Mouse (Mus musculus): Measurements from ENCODE around the gene Ccser1. TPM values are rescaled to one million over a fixed set of nuclear protein-coding genes. Genes with fewer than 3 reads are reported as not detected.

Ccser1 gene
- polyA plus RNA-seq, 1 experiment from 2014 or later, result 3.8 TPM

DNA sequence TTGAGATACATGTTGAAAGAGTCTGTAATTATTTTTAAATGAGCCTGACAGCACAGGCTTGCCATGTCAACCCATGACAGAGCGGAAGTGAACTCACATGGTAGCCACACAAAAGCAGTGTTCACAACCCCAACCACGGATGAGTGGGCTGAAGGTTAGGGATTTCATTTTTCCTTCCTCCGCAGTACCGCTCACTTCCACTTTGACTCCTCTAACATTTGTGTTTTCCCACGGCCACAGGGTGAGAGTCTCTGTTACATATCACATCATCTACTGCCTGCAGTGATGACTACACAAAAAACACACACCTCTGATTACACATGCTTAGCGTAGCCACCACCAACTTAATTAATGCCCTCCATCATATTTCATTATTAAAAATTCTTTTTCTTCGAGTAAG lies 120.9 kb downstream of the Ccser1 start:
- WGBS, result 62% methylated on average over 7 of the region's 7 CpGs
- no peak for ATAC-seq
- no peak overlapping the region for H3K4me2 ChIP-seq (ENCODE audit: low read depth, low read length)
- no peaks in the 10 kb centered on the region for H3K27me3 ChIP-seq (replicated peaks; ENCODE audit: control insufficient read depth, insufficient read depth, low read length)
- no peak overlapping the region for H3K9ac ChIP-seq (ENCODE audit: low read depth, low read length)
- H3K9me3 ChIP-seq (ENCODE audit: control insufficient read depth, low read length), result no peaks in the 10 kb centered on the region
- no peak overlapping the region for H3K27ac ChIP-seq (ENCODE audit: low read length)
- H3K36me3 ChIP-seq (ENCODE audit: control insufficient read depth, insufficient read depth, low read length), result no peaks in the 10 kb centered on the region
- H3K4me3 ChIP-seq (ENCODE audit: low read length), result no peak overlapping the region
- H3K4me1 ChIP-seq (ENCODE audit: control insufficient read depth, insufficient read depth, low read length), result no peaks in the 10 kb centered on the region

GRCm38 (mm10) chr6:61301631-61302030 lies 121.5 kb downstream of the Ccser1 start:
- Histone ChIP-seq H3K27me3 (replicated peaks; ENCODE audit: control insufficient read depth, insufficient read depth, low read length) (no peaks in the 10 kb centered on the region), H3K4me1 (ENCODE audit: control insufficient read depth, insufficient read depth, low read length) (no peaks in the 10 kb centered on the region), H3K4me3 (ENCODE audit: low read length) (no peak overlapping the region), H3K27ac (ENCODE audit: low read length) (no peak overlapping the region), H3K36me3 (ENCODE audit: control insufficient read depth, insufficient read depth, low read length) (no peaks in the 10 kb centered on the region), H3K9me3 (ENCODE audit: control insufficient read depth, low read length) (no peaks in the 10 kb centered on the region), H3K4me2 (ENCODE audit: low read depth, low read length) (no peak overlapping the region), H3K9ac (ENCODE audit: low read depth, low read length) (no peak overlapping the region)
- WGBS, result 26% methylated on average over 2 of the region's 2 CpGs
- ATAC-seq, result no peak

- H3K27ac ChIP-seq (ENCODE audit: low read length), result no peak overlapping the region
- WGBS, result 85% methylated on average over 18 of the region's 18 CpGs
- H3K4me2 ChIP-seq (ENCODE audit: low read depth, low read length), result no peak overlapping the region
- H3K9me3 ChIP-seq (ENCODE audit: control insufficient read depth, low read length), result no peaks in the 10 kb centered on the region
- no peaks in the 10 kb centered on the region for H3K27me3 ChIP-seq (replicated peaks; ENCODE audit: control insufficient read depth, insufficient read depth, low read length)
- H3K9ac ChIP-seq (ENCODE audit: low read depth, low read length), result no peak overlapping the region
- no peak for ATAC-seq
- H3K4me3 ChIP-seq (ENCODE audit: low read length), result no peak overlapping the region
- H3K4me1 ChIP-seq (ENCODE audit: control insufficient read depth, insufficient read depth, low read length), result no peaks in the 10 kb centered on the region
- H3K36me3 ChIP-seq (ENCODE audit: control insufficient read depth, insufficient read depth, low read length), result peaks cover 5% of the 10 kb centered on the region; the same call in 1 of the 2 replicates
Measured at GRCm38 (mm10) chr6:61311324-61312091, 131.4 kb downstream of the Ccser1 start.

DNA sequence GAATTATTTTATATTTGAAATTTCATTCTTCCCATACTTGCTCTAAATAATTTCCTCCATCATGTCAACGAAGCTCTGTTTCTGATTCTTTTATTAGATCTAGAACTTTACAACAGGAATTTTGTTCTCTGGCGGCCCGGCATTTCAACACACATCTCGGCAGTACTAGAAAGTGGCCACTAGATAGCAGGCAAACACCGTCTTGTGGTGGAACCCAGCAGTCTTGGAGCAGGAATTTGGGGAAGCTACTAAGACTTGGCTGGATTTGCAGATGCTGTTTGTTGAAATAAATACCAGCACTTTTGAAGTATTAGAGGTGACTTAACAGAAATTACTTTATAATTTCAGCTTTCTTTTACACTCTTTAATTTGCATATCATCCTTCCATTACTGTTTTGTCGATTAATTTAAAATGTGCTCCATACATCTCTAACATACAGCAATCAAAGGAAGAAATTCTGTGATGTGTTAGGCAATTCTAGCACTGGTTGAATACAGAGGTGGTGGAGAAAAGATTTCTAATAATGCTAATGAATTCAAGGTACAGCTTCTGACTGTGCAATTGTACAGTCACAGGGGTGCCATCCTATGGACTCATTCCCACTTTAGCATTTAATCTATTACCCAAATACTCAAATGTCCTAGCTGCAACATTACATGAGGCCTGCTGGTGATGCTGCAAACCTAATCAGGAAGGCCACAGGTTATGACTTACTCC lies 135.9 kb downstream of the Ccser1 start:
- Histone ChIP-seq H3K4me1 (ENCODE audit: control insufficient read depth, insufficient read depth, low read length) (no peaks in the 10 kb centered on the region), H3K4me2 (ENCODE audit: low read depth, low read length) (no peak overlapping the region), H3K27ac (ENCODE audit: low read length) (no peak overlapping the region), H3K9me3 (ENCODE audit: control insufficient read depth, low read length) (no peaks in the 10 kb centered on the region), H3K27me3 (replicated peaks; ENCODE audit: control insufficient read depth, insufficient read depth, low read length) (no peaks in the 10 kb centered on the region), H3K9ac (ENCODE audit: low read depth, low read length) (no peak overlapping the region), H3K36me3 (ENCODE audit: control insufficient read depth, insufficient read depth, low read length) (peaks cover 3% of the 10 kb centered on the region; the same call in 1 of the 2 replicates), H3K4me3 (ENCODE audit: low read length) (no peak overlapping the region)
- ATAC-seq, result peak; percentile 63; the same call in 1 of the 2 replicates
- 27% methylated on average over 6 of the region's 6 CpGs for WGBS

DNA sequence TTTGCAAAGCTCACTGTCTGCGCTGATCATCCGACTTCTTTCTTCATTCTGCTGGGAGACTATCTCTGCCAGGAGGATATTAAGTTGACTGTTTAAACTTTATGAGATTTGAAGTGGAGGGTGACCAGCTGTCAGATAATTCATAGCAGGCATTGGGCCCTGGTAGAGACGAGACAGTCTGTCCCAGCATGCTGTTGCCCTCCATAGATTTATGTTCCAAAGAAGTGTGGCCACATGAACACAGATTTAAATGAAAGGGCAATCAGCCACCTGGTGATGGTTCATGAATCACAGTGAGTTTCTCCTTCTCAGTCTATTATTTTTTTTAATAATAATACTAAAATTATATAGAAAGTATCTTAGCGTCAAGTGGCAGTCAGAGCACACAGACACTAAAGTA lies 140.7 kb downstream of the Ccser1 start:
- Histone ChIP-seq H3K27me3 (replicated peaks; ENCODE audit: control insufficient read depth, insufficient read depth, low read length) (no peaks in the 10 kb centered on the region), H3K9me3 (ENCODE audit: control insufficient read depth, low read length) (no peaks in the 10 kb centered on the region), H3K27ac (ENCODE audit: low read length) (no peak overlapping the region), H3K36me3 (ENCODE audit: control insufficient read depth, insufficient read depth, low read length) (no peaks in the 10 kb centered on the region), H3K4me1 (ENCODE audit: control insufficient read depth, insufficient read depth, low read length) (no peaks in the 10 kb centered on the region), H3K9ac (ENCODE audit: low read depth, low read length) (no peak overlapping the region), H3K4me2 (ENCODE audit: low read depth, low read length) (no peak overlapping the region), H3K4me3 (ENCODE audit: low read length) (no peak overlapping the region)
- 62% methylated on average over 4 of the region's 4 CpGs for WGBS
- ATAC-seq, result no peak

- Histone ChIP-seq H3K27me3 (replicated peaks; ENCODE audit: control insufficient read depth, insufficient read depth, low read length) (no peaks in the 10 kb centered on the region), H3K4me2 (ENCODE audit: low read depth, low read length) (no peak overlapping the region), H3K9ac (ENCODE audit: low read depth, low read length) (no peak overlapping the region), H3K36me3 (ENCODE audit: control insufficient read depth, insufficient read depth, low read length) (no peaks in the 10 kb centered on the region), H3K4me1 (ENCODE audit: control insufficient read depth, insufficient read depth, low read length) (no peaks in the 10 kb centered on the region), H3K4me3 (ENCODE audit: low read length) (no peak overlapping the region), H3K27ac (ENCODE audit: low read length) (no peak overlapping the region), H3K9me3 (ENCODE audit: control insufficient read depth, low read length) (no peaks in the 10 kb centered on the region)
- 81% methylated on average over 6 of the region's 6 CpGs for WGBS
- ATAC-seq, result no peak
Measured at GRCm38 (mm10) chr6:61322328-61322727, 142.2 kb downstream of the Ccser1 start.

DNA sequence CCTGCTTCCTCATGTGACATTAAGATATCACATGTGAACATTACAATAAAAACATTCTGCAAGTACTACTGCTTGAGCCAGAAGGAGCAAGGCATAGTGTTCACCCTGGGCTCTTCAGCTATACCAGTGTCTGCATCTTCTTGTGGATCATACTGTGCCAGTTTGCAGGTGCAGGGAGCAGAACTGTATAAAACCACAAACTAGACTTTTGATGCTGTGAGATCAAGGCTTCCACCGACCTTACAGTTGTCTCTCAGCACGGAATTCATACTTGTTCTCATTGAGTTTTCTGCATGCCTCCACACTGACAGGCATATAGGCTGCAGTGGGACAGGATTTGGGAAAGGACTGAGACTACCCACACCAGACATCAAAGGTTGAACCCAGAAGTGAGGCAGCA lies 146.0 kb downstream of the Ccser1 start:
- Histone ChIP-seq H3K4me1 (ENCODE audit: control insufficient read depth, insufficient read depth, low read length) (no peaks in the 10 kb centered on the region), H3K4me3 (ENCODE audit: low read length) (no peak overlapping the region), H3K27me3 (replicated peaks; ENCODE audit: control insufficient read depth, insufficient read depth, low read length) (no peaks in the 10 kb centered on the region), H3K36me3 (ENCODE audit: control insufficient read depth, insufficient read depth, low read length) (no peaks in the 10 kb centered on the region), H3K9ac (ENCODE audit: low read depth, low read length) (no peak overlapping the region), H3K27ac (ENCODE audit: low read length) (no peak overlapping the region), H3K4me2 (ENCODE audit: low read depth, low read length) (no peak overlapping the region), H3K9me3 (ENCODE audit: control insufficient read depth, low read length) (no peaks in the 10 kb centered on the region)
- no peak for ATAC-seq
- WGBS, result 86% methylated on average over 2 of the region's 2 CpGs

DNA sequence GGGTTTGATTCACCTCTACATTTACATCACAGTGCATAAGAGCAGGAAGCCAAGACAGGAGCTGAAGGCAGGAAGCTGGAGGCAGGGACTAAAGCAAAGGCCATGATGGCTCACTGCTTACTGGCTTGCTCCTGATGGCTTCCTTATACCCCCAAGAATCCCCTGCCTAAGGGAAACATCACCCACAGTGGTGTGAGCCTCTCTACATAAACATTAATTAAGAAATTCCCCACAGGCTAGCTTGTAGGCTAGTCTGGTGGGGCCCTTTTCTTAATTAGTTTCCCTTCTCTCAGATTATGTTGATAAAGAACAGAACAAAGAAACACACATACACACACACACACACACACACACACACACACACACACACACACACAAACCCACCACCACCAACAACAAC lies 148.9 kb downstream of the Ccser1 start:
- no peaks in the 10 kb centered on the region for H3K4me1 ChIP-seq (ENCODE audit: control insufficient read depth, insufficient read depth, low read length)
- no peak for ATAC-seq
- H3K27ac ChIP-seq (ENCODE audit: low read length), result no peak overlapping the region
- no peak overlapping the region for H3K4me3 ChIP-seq (ENCODE audit: low read length)
- H3K27me3 ChIP-seq (replicated peaks; ENCODE audit: control insufficient read depth, insufficient read depth, low read length), result no peaks in the 10 kb centered on the region
- no peaks in the 10 kb centered on the region for H3K36me3 ChIP-seq (ENCODE audit: control insufficient read depth, insufficient read depth, low read length)
- no peak overlapping the region for H3K9ac ChIP-seq (ENCODE audit: low read depth, low read length)
- H3K4me2 ChIP-seq (ENCODE audit: low read depth, low read length), result no peak overlapping the region
- H3K9me3 ChIP-seq (ENCODE audit: control insufficient read depth, low read length), result no peaks in the 10 kb centered on the region

- Histone ChIP-seq H3K4me1 (ENCODE audit: control insufficient read depth, insufficient read depth, low read length) (no peaks in the 10 kb centered on the region), H3K27ac (ENCODE audit: low read length) (no peak overlapping the region), H3K4me3 (ENCODE audit: low read length) (no peak overlapping the region), H3K27me3 (replicated peaks; ENCODE audit: control insufficient read depth, insufficient read depth, low read length) (no peaks in the 10 kb centered on the region), H3K36me3 (ENCODE audit: control insufficient read depth, insufficient read depth, low read length) (no peaks in the 10 kb centered on the region), H3K9me3 (ENCODE audit: control insufficient read depth, low read length) (no peaks in the 10 kb centered on the region), H3K9ac (ENCODE audit: low read depth, low read length) (no peak overlapping the region), H3K4me2 (ENCODE audit: low read depth, low read length) (no peak overlapping the region)
- WGBS, result 76% methylated on average over 15 of the region's 15 CpGs
- no peak for ATAC-seq
Measured at GRCm38 (mm10) chr6:61329593-61330540, 149.7 kb downstream of the Ccser1 start.
